Mouse (Mus musculus) CD8-positive naive resting alpha-beta T cell, adult 2 months (primary cell): ENCODE data around the gene Ccdc107.

Source experiments
- DNase-seq, 2 experiments: peaks; one replicate each; pipeline ENCODE4 v3.0.0; 2022; ENCODE audit warnings: low read depth in 2 of 2, low spot score in 2 of 2

Ccdc107 gene

GRCm38 (mm10) chr4:43511675-43512454 is 19.2 kb downstream of the Ccdc107 start:
- no peak for DNase-seq

DNA sequence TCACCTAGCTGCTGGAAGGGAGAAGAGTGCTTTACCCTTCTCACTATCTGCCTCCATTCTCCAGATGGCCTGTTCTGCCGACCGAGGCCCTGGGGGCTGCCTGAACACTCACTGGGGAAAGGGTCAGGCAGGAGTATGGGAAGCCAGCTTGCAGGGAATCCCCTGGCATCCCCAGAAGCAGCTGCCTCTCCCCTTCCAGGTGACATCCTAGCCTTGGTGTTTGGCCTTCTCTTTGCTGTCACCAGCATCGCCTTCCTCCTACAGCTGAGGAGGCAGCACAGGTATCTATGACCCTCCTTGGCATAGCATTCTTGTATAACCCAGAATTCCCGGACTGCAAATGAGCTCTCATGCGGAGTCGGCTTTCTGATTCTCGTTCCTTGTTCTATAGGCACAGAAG is 20.0 kb downstream of the Ccdc107 start:
- no peak for DNase-seq

DNA sequence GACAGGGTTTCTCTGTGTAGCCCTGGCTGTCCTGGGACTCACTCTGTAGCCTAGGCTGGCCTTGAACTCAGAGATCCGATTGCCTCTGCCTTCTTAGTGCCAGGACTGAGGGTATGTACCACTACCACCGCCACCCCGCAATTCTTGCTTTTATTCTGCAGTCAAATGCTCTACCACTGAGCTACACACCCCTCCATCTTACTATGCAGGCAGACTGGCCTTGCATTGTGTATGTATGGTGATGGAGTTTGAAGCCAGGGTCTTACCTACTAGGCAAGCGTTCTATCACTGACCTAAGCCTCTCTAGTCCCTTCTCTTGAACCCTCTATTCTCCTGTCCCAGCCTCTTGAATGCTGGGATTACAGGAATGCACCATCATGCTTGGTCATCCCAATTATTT is 20.6 kb downstream of the Ccdc107 start:
- no peak for DNase-seq

- no peak for DNase-seq
Observed at GRCm38 (mm10) chr4:43513791-43514190, 21.1 kb downstream of the Ccdc107 start.

- DNase-seq = no peak
Observed at GRCm38 (mm10) chr4:43515764-43516708, 23.3 kb downstream of the Ccdc107 start.

DNA sequence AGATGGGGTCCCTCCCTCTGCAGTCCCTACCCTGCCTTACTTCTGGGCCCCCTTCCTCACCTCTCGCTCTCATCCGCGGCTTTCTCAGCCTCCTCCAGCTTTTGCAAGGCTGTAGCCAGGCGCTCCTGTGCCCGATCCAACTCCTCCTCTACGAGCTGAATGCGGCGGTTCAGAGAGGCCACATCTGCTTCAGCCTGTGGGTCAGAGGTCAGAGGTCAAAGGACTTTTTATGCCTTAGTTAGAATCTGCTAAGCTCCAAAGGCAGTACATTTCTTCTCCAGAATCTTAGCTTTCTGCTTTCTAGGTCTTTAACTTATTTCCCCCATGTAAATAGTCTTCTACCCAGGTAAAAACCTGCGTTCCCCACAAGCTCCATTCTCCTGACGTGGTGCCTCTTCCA is 26.9 kb downstream of the Ccdc107 start:
- DNase-seq = no peak

DNA sequence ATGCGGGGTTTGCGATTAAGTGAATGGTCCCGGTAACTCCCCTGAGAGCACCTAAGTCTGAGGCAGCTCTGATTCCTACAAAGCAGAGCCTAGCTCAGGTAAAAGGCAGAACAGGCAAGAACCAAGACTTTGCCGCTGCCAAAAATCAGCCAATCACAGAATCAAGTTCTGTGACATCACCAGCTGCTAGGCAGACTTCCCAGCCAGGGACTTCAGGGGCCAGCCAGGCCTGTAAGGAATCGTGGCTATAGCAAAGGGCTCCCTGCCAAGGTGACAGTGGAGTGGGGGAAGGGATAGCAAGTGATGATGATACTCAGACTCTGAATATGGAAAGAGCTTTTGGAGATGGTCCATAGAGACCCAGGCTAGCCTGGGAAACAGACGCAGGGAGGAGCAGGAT is 27.3 kb downstream of the Ccdc107 start:
- DNase-seq = peak; percentile 77 to 81

DNA sequence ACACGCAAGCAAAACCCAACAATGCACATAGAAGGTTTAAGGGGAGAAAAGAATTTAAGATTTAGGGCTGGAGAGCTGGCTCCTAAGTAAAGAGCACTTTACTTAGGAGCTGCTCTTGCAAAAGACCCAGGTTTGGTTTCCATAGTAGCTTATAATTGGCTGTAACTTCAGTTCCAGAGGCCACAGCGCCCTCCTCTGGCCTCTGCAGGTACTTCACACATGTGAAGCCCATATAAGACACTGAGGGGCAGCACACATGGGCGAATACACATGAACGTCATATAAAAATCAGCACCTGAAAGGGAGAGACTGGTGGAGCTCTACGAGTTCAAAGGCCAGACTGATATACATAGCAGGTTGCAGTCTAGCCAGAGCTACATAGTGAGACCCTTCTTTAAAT is 35.2 kb downstream of the Ccdc107 start:
- DNase-seq = no peak

GRCm38 (mm10) chr4:43528487-43528886 is 35.8 kb downstream of the Ccdc107 start:
- no peak for DNase-seq

DNA sequence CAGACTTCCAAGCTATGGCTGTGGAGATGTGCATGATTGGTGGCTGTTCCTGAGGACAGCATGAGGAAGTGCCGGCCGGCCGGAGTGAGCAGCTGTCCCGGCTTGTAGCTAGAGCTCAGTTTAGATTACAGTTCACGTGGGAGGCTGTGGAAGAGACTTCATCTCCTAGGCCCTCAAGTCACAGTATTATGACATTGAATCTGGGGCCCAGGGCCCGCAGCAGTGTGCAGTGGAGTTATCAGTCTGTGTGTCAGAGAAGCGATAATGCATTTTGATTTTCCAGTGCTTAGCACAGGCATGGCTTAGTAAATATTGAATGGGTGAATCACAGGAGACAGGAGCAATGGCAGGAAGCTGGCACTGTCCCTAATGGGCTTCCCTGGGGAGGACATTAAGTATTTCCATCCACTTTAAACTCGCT is 37.4 kb downstream of the Ccdc107 start:
- DNase-seq = no peak

DNA sequence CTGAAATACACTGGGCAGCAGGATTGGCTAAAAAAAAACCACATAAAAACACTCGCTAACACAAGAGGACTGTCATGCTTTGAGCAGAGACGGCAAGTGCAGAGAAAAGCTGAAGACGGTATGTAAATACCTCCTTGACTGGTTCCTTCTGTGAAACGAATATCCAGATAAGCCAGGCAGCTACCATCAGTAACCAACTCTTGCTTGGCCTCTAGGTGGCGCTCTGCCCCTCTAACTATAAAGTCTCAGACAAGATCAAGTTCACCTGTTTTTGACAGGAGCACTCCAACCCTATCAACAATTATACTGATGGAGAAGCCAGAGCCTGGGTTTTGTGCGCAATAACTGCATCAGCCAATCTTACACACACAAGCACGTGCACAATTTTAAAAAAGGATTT is 37.9 kb downstream of the Ccdc107 start:
- DNase-seq = peak; percentile 72 to 80

GRCm38 (mm10) chr4:43533270-43533669 is 40.6 kb downstream of the Ccdc107 start:
- no peak for DNase-seq

- no peak for DNase-seq
Observed at GRCm38 (mm10) chr4:43535628-43536027, 42.9 kb downstream of the Ccdc107 start.

DNA sequence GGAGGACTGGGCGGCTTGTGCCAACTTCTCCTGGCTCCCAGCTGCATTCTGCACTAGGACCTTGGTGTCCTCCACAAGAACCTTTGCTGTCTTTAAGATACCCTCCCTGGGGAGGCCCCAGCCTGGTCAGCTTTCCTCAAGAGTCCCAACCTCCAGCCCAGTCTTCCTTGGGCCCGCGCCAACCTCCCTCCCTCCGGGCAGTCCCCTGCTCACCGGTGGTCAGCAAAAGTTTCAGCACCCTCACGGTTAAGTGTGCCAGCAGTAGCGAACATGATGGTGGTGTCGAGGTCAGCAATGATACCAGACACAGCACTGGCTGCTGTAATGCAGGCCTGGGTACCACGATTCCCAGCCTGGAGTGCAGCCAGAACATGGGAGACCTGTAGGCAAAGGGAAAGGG is 43.3 kb downstream of the Ccdc107 start:
- DNase-seq = no peak

DNA sequence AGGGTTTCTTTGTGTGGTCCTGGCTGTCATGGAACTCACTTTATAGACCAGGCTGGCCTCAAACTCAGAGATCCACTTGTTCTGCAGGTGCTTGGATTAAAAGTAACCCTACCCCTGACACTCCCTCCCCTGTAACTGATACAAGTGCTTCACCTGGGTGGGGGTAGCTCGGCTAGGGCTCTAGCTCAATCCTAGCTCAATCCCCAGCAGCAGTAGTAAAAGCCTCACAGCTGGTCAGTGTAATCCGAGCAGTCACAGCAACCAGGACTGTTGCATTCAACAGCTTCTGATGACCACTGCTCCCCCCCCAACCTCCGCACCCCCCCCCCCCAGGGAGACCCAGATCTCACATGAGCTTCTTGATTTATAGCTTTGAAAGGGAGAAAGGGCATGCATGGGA is 49.3 kb downstream of the Ccdc107 start:
- DNase-seq = no peak
